Comparison of ENCODE assay signal across 11 mouse cellular contexts in genomic region chr5:131277227-131277626, GRCm38 (mm10). TPM values are rescaled to one million over a fixed set of nuclear protein-coding genes. Genes with fewer than 3 reads are reported as not detected.
DNase-seq lines count a peak whose midpoint lies in the region; ATAC-seq lines count a peak whose summit lies in the region.
"Had no signal": no experiment of that assay in that cellular context is flagged by ENCODE, and none has a peak within 500 bp of the region (broad histone marks: within the 10 kb centered on the region; RNA-seq: fewer than 3 reads in every experiment).

No protein-coding gene starts in this region.

- H3K27ac ChIP-seq in heart, embryonic 12.5 days (ENCODE audit: poor library complexity, severe bottlenecking), result no peak overlapping the region

- H3K4me2 ChIP-seq in heart, embryonic 12.5 days, result no peak overlapping the region

- no peaks in the 10 kb centered on the region for H3K36me3 ChIP-seq in heart, embryonic 12.5 days
- H3K36me3 ChIP-seq: G1E had no signal

- intact Hi-C loops in left cerebral cortex, postnatal 14 days (cut with DNase I), result no loop called here

- H3K4me1 ChIP-seq in heart, embryonic 12.5 days (replicated peaks), result no peaks in the 10 kb centered on the region

- WGBS in heart, embryonic 12.5 days, result 74% methylated on average over 7 of the region's 7 CpGs

- H3K9me3 ChIP-seq in heart, embryonic 12.5 days (replicated peaks), result 0 out of 2 replicates have a peak, but pooled peaks cover 5% of the 10 kb centered on the region

- no peak overlapping the region for H3K9ac ChIP-seq in heart, embryonic 12.5 days

- no peaks in the 10 kb centered on the region for H3K27me3 ChIP-seq in heart, embryonic 12.5 days (replicated peaks)

- no peak overlapping the region for H3K4me3 ChIP-seq in heart, embryonic 12.5 days

- no peak for ATAC-seq in heart, embryonic 12.5 days (ENCODE audit: insufficient number of reproducible peaks, low FRiP score)
- no peak for ATAC-seq in erythroid progenitor cell, adult 5-6 weeks (replicated peaks; ENCODE audit: low FRiP score, poor library complexity, severe bottlenecking)
- ATAC-seq in cerebellum, adult (ENCODE audit: insufficient number of reproducible peaks, low FRiP score, low TSS enrichment), result no peak

- peak; percentile 79 for DNase-seq in heart, adult 11 months
- DNase-seq in right cerebral cortex, adult 18-20 months, result peak; percentile 60
- no peak for DNase-seq in right cerebral cortex, postnatal 25 days
- peak; percentile 55 to 74 for DNase-seq in left cerebral cortex, postnatal 14 days (ENCODE audit: low spot score in 2 of 2)
- peak; percentile 73 for DNase-seq in testis, postnatal 10 days (ENCODE audit: low spot score)
- DNase-seq: kidney, adult 2 months; thymus, postnatal 25 days had no signal

RNA-seq across cellular contexts. Expression of gene Galnt17, which starts 31.1 kb away (rescaled TPM):
- polyA plus RNA-seq in heart, embryonic 12.5 days (2016; fragmentation: Nextera tagmentation; extraction: Ambion mirVana), result 0.86 and 1.3 TPM in 2 replicates
- 10 to 100 TPM; 34.2 to 37.6 TPM for total RNA-seq in left cerebral cortex, postnatal 14 days (2021)
- total RNA-seq in erythroid progenitor cell, adult 5-6 weeks (2015; ENCODE audit: low replicate concordance), result not detected in 2 replicates
- total RNA-seq in erythroid progenitor cell, adult 5-6 weeks (2017; ENCODE audit: low replicate concordance), result not detected in 2 replicates
- polyA plus RNA-seq: G1E had no signal

Comparison
In these comparisons a context has a peak if more than half of its experiments do, and no peak if none do; other contexts are left out.
1. RNA of gene Galnt17, which starts 31.1 kb away (total RNA-seq): 34.2 to 37.6 TPM in left cerebral cortex, postnatal 14 days; not detected in erythroid progenitor cell, adult 5-6 weeks; every median in the first group is over 10 times any median in the second.